Mouse (Mus musculus): Measurements from ENCODE around the gene Amt. TPM values are rescaled to one million over a fixed set of nuclear protein-coding genes. Genes with fewer than 3 reads are reported as not detected.
"Not testable (repeated sequence)": the region's sequence is repeated elsewhere in the genome, so short reads cannot be mapped to it uniquely, and the experiment has no call there.

Amt gene
- polyA plus RNA-seq, 1 experiment from 2014 or later = 50.5 TPM

GRCm38 (mm10) chr9:108262494-108263049, 34.1 kb upstream of the Amt start:
- no peaks in the 10 kb centered on the region for H3K9me3 ChIP-seq (replicated peaks; ENCODE audit: low read length)
- peaks cover 11% of the 10 kb centered on the region for H3K4me1 ChIP-seq (replicated peaks; ENCODE audit: insufficient read depth, low read length)
- no peaks in the 10 kb centered on the region; the same call in 1 of the 2 replicates for H3K36me3 ChIP-seq (ENCODE audit: insufficient read depth, low read length)
- no peak for TF ChIP-seq CTCF (IDR thresholded peaks at IDR 0.05; ENCODE audit: low read depth)
- peak overlapping the region; percentile 98 for H3K4me3 ChIP-seq (replicated peaks; ENCODE audit: low read depth, low read length)
- peak overlapping the region; percentile 80 for H3K4me2 ChIP-seq (ENCODE audit: low read length)
- H3K27ac ChIP-seq = peak overlapping the region; percentile 92
- ATAC-seq (replicated peaks; ENCODE audit: low FRiP score, low read depth) (no peak), DNase-seq (ENCODE audit: low spot score) (no peak)
- no peaks in the 10 kb centered on the region for H3K27me3 ChIP-seq (ENCODE audit: insufficient read depth, low read length)
- 27% methylated on average over 11 of the region's 11 CpGs for WGBS
- peak overlapping the region; percentile 95 for H3K9ac ChIP-seq (ENCODE audit: low read depth, low read length)

- Histone ChIP-seq H3K9ac (ENCODE audit: low read depth, low read length) (peak overlapping the region; percentile 95), H3K27me3 (ENCODE audit: insufficient read depth, low read length) (no peaks in the 10 kb centered on the region), H3K36me3 (ENCODE audit: insufficient read depth, low read length) (no peaks in the 10 kb centered on the region; the same call in 1 of the 2 replicates), H3K4me3 (replicated peaks; ENCODE audit: low read depth, low read length) (peak overlapping the region; percentile 98), H3K4me2 (ENCODE audit: low read length) (peak overlapping the region; percentile 80), H3K4me1 (replicated peaks; ENCODE audit: insufficient read depth, low read length) (peaks cover 11% of the 10 kb centered on the region), H3K27ac (peak overlapping the region; percentile 92), H3K9me3 (replicated peaks; ENCODE audit: low read length) (no peaks in the 10 kb centered on the region)
- under 1% methylated on average over 60 of the region's 62 CpGs for WGBS
- ATAC-seq (replicated peaks; ENCODE audit: low FRiP score, low read depth) = peak; percentile 58
- DNase-seq (ENCODE audit: low spot score) = peak; percentile 40
- no peak for TF ChIP-seq CTCF (IDR thresholded peaks at IDR 0.05; ENCODE audit: low read depth)
These were observed 33.4 kb upstream of the Amt start for GRCm38 (mm10) chr9:108263131-108263681.

GRCm38 (mm10) chr9:108263690-108264190, 32.9 kb upstream of the Amt start, which contains the start of gene Dag1:
Gene Dag1, minus strand, starts transcription at chr9:108263958.
- peak; percentile 95 for ATAC-seq (replicated peaks; ENCODE audit: low FRiP score, low read depth)
- Histone ChIP-seq H3K9me3 (replicated peaks; ENCODE audit: low read length) (no peaks in the 10 kb centered on the region), H3K36me3 (ENCODE audit: insufficient read depth, low read length) (no peaks in the 10 kb centered on the region; the same call in 1 of the 2 replicates), H3K4me2 (ENCODE audit: low read length) (peak within 1 kb of the TSS; percentile 80), H3K27ac (peak within 1 kb of the TSS; percentile 92), H3K9ac (ENCODE audit: low read depth, low read length) (peak within 1 kb of the TSS; percentile 95), H3K27me3 (ENCODE audit: insufficient read depth, low read length) (no peaks in the 10 kb centered on the region), H3K4me3 (replicated peaks; ENCODE audit: low read depth, low read length) (peak within 1 kb of the TSS; percentile 98), H3K4me1 (replicated peaks; ENCODE audit: insufficient read depth, low read length) (peaks cover 11% of the 10 kb centered on the region)
- peak; percentile 96 for DNase-seq (ENCODE audit: low spot score)
- 1% methylated on average over 60 of the region's 71 CpGs for WGBS
- TF ChIP-seq CTCF (IDR thresholded peaks at IDR 0.05; ENCODE audit: low read depth) = no peak

GRCm38 (mm10) chr9:108264191-108264921, 32.3 kb upstream of the Amt start:
- Histone ChIP-seq H3K9ac (ENCODE audit: low read depth, low read length) (peak overlapping the region; percentile 95), H3K4me2 (ENCODE audit: low read length) (peak overlapping the region; percentile 80), H3K4me1 (replicated peaks; ENCODE audit: insufficient read depth, low read length) (peaks cover 11% of the 10 kb centered on the region), H3K4me3 (replicated peaks; ENCODE audit: low read depth, low read length) (peak overlapping the region; percentile 98), H3K27ac (peak overlapping the region; percentile 92), H3K9me3 (replicated peaks; ENCODE audit: low read length) (no peaks in the 10 kb centered on the region), H3K36me3 (ENCODE audit: insufficient read depth, low read length) (no peaks in the 10 kb centered on the region; the same call in 1 of the 2 replicates), H3K27me3 (ENCODE audit: insufficient read depth, low read length) (no peaks in the 10 kb centered on the region)
- ATAC-seq (replicated peaks; ENCODE audit: low FRiP score, low read depth) = peak; percentile 14; the same call in 1 of the 2 replicates
- WGBS = 11% methylated on average over 10 of the region's 10 CpGs
- TF ChIP-seq CTCF (IDR thresholded peaks at IDR 0.05; ENCODE audit: low read depth) = no peak
- DNase-seq (ENCODE audit: low spot score) = peak; percentile 64

GRCm38 (mm10) chr9:108266261-108266935, 30.3 kb upstream of the Amt start:
- no peak overlapping the region for H3K27ac ChIP-seq
- WGBS = 64% methylated on average over 10 of the region's 10 CpGs
- ATAC-seq (replicated peaks; ENCODE audit: low FRiP score, low read depth) = no peak

GRCm38 (mm10) chr9:108267691-108268090, 29.0 kb upstream of the Amt start:
- no peak for ATAC-seq (replicated peaks; ENCODE audit: low FRiP score, low read depth)

More at GRCm38 (mm10) chr9:108266261-108266935, 30.3 kb upstream of the Amt start:
- Histone ChIP-seq H3K9ac (ENCODE audit: low read depth, low read length) (no peak overlapping the region), H3K4me1 (replicated peaks; ENCODE audit: insufficient read depth, low read length) (peaks cover 11% of the 10 kb centered on the region), H3K27me3 (ENCODE audit: insufficient read depth, low read length) (no peaks in the 10 kb centered on the region), H3K4me3 (replicated peaks; ENCODE audit: low read depth, low read length) (no peak overlapping the region), H3K4me2 (ENCODE audit: low read length) (no peak overlapping the region), H3K36me3 (ENCODE audit: insufficient read depth, low read length) (no peaks in the 10 kb centered on the region), H3K9me3 (replicated peaks; ENCODE audit: low read length) (no peaks in the 10 kb centered on the region)
- TF ChIP-seq CTCF (IDR thresholded peaks at IDR 0.05; ENCODE audit: low read depth) = no peak
- DNase-seq (ENCODE audit: low spot score) = no peak

DNA sequence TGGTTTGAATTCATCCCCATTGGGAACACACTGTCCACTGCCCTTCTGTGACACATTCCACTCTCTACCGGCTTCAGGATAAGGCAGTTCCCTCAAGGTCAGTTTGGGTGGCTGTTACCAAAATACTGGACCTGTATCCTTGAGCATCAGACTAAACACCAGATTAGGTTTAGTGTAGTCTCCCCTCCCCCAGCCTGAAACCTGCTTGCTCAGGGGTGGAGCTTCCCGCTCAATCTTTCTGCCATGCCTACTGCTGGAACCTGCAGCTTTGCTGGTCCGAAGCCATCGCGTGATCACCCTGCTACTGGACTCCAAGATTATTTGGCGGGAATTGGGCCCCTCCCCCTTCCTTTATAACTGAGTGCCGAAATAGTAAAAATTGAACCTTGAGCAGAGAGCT, 28.0 kb upstream of the Amt start:
- H3K27ac ChIP-seq; H3K36me3 ChIP-seq (ENCODE audit: insufficient read depth, low read length); H3K4me2 ChIP-seq (ENCODE audit: low read length); H3K4me3 ChIP-seq (replicated peaks; ENCODE audit: low read depth, low read length); H3K27me3 ChIP-seq (ENCODE audit: insufficient read depth, low read length); H3K9me3 ChIP-seq (replicated peaks; ENCODE audit: low read length); H3K9ac ChIP-seq (ENCODE audit: low read depth, low read length); ATAC-seq (replicated peaks; ENCODE audit: low FRiP score, low read depth); DNase-seq (ENCODE audit: low spot score): not testable (repeated sequence)
- peaks cover 13% of the 10 kb centered on the region for H3K4me1 ChIP-seq (replicated peaks; ENCODE audit: insufficient read depth, low read length)
- 76% methylated on average over 6 of the region's 7 CpGs for WGBS

More at GRCm38 (mm10) chr9:108267691-108268090, 29.0 kb upstream of the Amt start:
- Histone ChIP-seq H3K4me3 (replicated peaks; ENCODE audit: low read depth, low read length) (no peak overlapping the region), H3K36me3 (ENCODE audit: insufficient read depth, low read length) (no peaks in the 10 kb centered on the region), H3K27ac (0 out of 2 replicates have a peak overlapping the region, but pooled peaks have one; percentile 8), H3K9ac (ENCODE audit: low read depth, low read length) (no peak overlapping the region), H3K4me2 (ENCODE audit: low read length) (no peak overlapping the region), H3K27me3 (ENCODE audit: insufficient read depth, low read length) (no peaks in the 10 kb centered on the region), H3K9me3 (replicated peaks; ENCODE audit: low read length) (no peaks in the 10 kb centered on the region), H3K4me1 (replicated peaks; ENCODE audit: insufficient read depth, low read length) (peaks cover 13% of the 10 kb centered on the region)
- DNase-seq (ENCODE audit: low spot score) = no peak
- 85% methylated on average over 7 of the region's 7 CpGs for WGBS
- TF ChIP-seq CTCF (IDR thresholded peaks at IDR 0.05; ENCODE audit: low read depth) = no peak

All from kidney, postnatal 0 days (tissue).